Mouse (Mus musculus): ENCODE results near the gene Pitpnm2.

The Pitpnm2 gene

DNA sequence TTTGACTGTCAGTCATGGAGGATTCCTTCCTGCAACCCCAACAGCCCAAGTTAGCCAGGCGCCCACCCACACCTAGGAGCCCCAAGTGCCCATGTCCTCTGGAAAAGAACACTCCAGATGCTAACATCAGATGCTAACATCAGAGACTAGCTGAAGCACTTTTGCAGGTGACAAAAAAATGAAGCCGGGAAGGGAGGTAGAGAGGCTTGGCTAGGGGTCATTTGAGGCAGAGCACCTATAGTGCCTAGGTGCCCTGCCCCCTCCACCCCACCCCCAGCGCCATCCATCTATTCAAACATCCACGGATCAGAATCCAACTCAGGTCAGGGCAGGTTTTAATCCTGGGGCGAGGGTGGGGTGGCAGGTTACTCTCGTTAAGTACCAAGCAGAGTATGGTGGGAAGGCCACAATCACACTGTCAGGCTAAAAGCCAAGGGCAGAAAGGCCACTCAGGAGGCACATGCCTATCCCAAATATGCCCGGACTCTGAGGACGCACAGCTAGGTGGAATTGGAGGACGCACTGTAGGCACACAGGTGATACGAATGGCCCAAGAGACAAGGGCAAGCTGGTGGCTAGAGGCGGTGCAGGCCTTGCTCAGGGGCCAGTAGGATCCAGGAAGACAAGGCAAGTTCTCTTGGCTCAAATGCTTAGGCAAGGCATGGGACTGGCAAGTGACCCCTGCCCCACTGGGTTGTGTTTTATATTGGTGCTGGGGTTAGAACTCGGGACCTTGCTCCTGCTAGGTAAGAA lies 155.5 kb downstream of the Pitpnm2 start:
- DNase-seq (ENCODE audit: low spot score in 2 of 2): no peak

DNA sequence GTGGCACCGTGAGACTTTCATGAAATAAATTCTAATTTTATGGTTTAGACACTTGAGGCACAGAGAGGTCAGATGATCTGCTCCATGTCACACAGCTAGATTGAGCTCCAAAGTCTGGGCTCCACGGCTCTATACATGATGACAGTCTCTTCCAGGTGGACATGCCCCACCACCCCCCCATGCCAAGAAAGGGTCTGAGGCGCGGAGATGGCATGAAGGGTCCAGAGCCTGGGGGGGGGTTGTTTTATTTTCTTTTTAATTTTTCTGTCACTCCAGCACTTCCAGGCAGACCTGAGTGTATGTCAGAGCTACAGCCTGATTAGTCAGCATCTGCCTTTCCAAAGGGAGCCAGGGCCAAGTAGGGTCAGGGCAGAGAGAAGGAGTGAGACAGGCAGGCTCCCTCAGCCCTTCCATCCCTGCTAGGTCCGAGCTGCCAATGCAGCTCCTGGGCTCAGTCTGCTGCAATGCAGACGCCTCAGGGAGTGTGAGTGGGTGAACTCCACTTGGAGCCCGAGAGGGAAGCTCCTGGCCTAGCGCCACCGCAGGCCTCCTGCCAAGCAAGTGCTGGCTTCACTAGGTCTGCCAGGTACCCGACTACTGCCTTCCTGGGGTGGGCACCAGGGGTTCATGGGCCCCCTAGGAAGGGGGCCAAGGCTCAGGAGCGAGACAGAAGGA lies 156.3 kb downstream of the Pitpnm2 start:
- DNase-seq (ENCODE audit: low spot score in 2 of 2): peak in 1 of 2 experiments; percentile 57

DNA sequence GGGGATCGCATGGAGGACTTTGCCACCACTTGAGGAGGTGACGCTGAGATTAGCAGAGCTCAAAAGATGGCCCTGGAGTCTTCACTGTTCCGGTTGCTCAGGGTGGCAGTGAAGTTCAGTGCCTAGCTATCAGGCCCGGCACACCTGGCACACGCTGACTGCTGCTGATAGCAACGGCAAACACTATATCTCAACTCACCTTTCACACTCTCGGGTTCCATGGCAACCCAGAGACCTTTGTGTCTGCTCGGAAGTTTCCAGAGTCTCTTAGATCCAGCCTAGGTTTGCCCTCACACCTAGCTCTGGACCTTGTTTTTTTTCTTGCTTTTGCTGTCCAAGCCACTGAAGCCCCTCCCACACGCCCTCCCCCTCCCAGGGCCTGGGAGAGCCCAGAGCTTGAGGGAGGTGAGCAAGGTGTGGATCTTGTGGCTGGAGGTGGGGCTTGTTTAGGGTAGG lies 157.6 kb downstream of the Pitpnm2 start:
- no peak for DNase-seq (ENCODE audit: low spot score in 2 of 2)

DNA sequence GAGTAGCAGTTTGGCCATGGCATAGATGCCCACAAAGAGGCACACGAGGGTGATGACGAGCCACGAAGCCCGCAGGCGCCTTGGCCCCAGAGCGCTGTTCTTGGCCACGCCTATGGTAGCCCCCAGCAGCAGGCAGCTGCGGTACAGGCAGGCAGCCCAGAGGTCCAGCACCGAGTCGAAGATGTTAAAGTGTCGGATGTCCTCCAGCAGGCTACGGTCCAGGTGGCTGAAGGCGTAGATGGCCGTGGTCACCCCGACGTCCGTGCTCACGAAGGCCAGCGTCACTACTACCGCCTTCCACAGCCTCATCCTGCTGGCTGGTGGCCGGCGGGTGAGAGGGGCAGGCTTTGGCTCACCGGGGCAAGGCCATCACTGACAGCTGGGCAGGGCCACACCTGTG lies 159.7 kb downstream of the Pitpnm2 start:
- no peak for DNase-seq (ENCODE audit: low spot score in 2 of 2)

DNA sequence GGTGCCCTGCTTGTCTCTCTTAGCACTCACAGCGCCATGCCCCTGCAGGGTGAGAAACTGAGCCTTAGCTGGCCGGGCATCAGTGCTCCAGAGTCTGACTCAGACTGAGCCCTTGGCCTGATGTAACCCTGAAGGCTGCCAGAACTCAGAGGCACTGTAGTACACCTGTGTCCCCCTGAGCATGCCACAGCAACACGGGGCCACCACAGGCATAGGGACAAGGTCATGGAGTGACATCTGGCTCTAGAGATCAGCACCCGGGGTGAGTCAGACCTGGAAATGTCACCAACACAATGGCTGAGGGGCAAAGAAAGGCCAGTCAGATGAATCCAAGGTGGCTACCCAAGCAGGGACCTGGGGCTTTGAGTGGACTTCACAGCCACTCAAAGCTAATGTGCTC lies 162.7 kb downstream of the Pitpnm2 start:
- no peak for DNase-seq (ENCODE audit: low spot score in 2 of 2)

DNA sequence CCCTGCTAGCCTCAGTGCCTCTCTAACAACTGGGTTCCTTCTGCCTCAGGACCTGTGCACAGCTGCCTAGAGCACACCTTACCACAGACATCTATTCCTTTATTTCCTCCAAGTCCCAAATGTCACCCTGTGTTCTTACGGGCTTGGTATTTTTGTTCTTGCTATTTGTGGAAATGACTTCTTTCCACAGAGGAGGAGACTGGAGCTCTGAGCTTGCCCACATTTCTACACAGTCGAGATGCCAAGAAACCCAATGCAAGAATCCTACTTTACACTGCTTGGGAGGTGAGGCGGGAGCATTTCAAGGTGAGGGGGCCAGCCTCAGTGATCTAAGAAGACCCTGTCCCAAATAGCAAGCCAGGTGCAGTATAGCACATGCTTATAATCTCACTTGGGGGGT lies 164.0 kb downstream of the Pitpnm2 start:
- DNase-seq (ENCODE audit: low spot score in 2 of 2): no peak

DNA sequence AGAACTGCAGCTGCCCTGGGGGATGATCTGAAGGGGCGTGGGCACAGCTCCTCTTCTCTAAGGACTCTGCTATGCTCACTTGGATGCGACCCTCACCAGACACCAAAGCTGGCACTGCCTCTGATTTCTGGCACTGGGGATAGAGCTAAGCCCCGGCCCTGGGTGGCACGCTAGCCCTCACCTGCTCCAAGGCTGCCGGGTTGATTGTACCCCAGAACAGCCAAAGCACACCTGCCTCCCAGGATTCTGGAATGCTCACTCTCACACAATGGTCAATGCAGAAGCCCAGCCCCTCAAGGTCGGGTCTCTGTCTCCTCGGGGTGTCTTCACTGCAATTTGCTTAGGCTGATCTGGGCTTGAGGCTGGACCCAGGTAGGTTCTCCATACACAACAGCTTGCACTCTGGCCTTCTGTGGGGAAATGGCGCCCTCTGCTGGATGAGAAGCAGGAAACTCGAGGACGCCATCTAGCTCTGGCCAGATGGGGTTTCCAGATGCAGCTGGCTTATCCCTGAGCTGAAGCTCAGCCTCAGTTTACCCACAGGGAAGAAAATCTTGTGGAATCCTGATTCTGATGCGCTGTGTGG lies 164.9 kb downstream of the Pitpnm2 start:
- peak; percentile 79 to 86 for DNase-seq (ENCODE audit: low spot score in 2 of 2)

DNA sequence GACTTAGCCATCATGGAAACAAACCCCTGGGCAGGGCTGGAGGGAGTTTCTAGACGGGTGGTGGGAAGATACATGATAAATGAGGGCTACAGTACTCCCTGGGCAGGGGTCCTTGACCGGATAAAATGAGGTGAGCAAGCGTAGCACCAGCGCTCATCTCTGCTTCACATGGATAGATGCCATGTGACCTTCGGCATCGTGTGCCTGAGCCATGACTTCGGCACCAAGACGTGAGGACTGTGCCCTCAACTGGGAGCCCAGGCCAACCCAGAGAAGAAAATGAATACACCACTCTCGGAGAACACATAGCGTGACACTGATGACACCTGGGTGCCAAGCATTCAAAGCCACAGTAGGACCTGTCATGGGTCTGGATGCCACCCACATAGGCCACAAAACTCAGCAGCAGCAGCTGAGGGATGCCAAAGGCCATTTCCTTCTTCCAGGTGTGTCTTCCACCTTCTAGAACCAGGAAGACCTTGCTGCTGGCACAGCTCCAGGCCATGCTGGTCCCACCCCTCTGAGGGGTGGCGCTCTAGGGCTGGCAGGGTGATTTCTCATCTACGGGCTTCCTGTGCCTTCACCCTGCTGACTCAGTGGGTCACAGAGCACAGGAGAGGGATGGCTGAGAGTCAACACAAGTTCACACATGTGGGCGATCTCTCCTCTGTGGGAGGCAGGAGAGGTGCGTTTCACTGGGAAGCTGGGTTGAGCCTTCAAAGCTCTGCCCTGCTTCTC lies 165.5 kb downstream of the Pitpnm2 start:
- peak; percentile 69 to 86 for DNase-seq (ENCODE audit: low spot score in 2 of 2)

DNA sequence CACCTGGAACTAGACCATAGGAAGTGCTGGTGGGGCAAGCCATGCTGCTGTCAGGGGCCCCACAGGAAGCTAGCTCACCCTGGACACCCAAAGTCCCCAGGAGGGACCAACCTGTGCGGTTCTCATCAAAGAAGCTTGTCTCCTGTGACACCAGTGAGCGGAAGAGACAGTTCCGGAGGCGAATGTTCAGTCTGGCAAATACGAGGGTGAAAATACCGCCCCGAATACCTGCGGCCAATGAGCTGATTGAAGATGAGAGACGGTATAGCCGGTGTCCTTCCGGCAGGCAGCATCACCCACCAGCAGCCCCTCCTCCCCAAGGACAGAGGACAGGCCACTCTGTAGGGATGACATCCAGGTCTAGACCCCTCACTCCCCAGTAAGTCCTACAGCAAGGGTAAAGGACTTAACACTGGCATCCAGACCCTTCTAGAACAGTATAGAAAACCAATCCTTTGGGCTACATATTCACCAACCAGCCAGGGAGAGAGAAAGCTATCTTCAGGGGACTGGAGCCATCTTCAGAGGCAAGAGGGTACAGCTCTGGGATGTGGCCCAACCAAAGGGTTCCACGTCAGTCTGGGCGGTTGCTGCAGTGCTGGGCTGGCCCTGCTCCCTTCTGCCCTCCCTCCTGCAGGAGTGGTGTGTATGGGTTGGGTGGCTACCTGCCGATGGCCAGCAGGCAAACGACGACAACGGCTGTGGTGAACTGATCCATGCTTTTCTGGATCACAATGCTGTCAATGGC lies 166.4 kb downstream of the Pitpnm2 start:
- DNase-seq (ENCODE audit: low spot score in 2 of 2): no peak

DNA sequence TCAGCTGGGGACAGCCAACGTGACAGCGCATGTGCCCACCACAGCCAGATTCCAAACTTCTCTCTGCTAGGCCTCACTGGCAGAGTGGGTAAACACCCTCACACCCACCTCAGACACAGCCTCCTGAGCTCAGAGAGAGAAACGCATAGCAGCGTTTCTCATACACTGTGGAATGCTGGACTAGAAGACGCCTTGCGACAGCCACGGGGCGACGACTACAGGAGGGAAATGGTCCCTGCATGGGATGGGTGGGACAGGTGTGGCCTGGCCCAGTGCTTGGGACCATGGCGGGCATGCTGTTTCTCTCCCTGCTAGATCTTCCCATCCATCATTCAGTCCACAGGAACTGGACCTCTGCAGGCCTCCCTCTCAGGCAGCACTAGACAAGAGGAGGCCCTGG lies 167.1 kb downstream of the Pitpnm2 start:
- DNase-seq (ENCODE audit: low spot score in 2 of 2): no peak

DNA sequence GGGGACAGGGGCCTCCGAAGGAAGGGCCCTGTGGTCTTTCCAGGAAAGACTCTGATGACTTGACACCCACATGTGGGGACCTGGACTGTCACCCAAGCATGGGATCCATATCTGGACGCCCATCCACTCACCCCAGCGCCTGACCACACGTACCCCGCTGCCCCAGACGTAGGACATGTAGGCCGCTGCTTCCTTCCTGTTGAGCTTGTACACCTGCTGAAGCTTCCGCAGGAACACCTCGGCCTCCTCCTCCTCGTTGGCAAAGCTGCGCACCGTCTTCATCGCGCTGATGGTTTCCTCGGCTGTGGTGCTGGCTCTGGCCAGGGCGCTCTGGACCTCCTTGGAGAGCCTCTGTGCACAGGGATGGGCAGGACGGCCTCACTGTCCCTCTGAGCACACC lies 169.7 kb downstream of the Pitpnm2 start:
- no peak for DNase-seq (ENCODE audit: low spot score in 2 of 2)

DNA sequence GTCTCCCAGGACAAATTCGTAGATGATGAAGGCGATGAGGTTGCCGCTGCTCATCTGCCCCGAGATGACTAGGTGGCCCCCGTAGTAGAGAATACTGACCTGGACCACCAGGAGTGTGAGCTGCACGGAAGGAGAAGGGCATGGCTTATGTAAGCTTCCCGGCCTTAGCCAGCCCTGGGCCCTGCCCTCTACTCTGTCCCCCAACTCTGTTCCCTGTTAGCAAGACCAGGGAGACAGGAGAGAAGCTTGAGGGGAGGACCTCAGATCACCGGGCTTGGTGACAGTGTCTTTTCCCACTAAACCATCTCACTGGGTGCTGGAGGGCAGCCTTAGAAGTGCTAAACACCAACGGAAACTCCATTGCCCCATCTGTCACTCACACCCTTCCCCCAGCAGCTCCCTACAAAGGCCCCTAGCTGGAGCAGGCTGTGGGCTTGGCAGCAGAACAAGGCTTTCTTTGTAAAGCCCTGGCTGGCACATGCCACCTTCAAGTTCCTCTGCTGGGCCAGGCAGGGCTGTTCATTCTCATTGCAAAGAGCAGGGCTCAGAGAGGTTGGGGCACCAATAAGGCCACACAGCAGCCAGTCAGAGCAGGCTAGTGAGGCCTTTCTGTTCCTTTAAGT lies 170.7 kb downstream of the Pitpnm2 start:
- no peak for DNase-seq (ENCODE audit: low spot score in 2 of 2)

DNA sequence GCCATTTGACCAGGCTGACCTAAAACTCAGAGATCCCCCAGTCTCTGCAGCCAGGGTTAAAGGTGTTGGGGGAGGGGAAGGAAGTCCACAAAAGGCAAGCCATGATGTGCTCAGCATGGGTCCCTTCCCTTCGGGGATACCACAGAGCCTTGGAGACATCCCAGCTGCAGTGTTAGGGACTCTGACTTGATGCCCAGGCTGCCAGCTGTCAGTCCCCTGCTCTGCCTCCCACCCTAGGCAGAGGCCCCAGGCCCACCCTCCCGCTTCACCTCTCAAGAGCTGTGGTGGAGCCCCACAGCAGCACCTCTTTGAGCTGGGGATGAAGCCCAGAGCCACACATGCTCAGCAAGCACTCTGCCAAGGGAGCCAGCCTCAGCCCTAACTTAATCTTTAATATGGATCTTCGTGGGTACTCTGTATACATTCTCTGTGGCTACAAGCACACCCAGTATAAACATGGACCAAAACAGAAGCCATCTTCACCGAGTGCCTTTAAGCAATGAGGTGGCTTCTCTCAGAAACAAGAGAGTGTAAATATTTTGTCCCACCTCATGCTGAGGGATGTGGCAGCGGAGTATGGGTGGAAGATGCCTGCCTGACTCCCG lies 171.6 kb downstream of the Pitpnm2 start:
- DNase-seq (ENCODE audit: low spot score in 2 of 2): no peak

DNA sequence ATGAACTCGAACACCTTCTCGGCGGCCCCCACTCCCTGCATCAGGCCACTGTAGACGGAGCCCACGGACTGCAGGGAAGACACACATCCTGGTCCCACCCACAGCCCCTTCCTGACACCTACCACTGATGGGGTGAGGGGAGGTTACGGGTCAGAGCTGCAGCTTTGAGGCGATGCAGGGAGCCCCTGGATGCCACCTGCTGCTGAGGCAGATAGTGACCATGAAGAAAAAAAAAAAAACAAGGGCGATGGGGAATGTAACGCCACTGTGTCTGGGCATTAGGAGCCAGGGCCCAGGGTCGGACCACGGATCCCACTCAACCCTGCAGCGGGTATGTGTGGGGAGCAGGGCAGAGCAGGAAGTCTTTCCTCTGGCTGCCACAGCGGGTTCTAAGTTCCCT lies 172.3 kb downstream of the Pitpnm2 start:
- no peak for DNase-seq (ENCODE audit: low spot score in 2 of 2)

DNA sequence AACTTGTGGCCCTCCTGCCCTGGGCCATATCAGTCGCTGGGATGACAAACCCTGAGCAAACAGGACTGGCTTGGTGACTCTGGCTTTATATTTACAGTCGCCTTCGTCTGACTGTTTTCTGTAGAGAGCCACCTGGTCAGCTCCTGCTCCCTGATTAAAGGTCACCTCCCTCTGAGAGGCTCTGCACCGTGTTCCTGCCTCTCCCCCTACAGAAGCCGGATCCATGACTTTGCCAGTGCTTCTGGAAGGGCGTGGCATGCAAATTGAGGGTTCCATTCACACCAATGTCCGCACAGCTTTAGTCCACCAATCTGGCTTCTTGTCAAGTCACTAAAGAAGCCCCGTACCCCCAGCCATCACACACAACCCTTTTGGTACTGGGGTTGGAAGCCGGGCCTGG lies 173.0 kb downstream of the Pitpnm2 start:
- no peak for DNase-seq (ENCODE audit: low spot score in 2 of 2)

DNA sequence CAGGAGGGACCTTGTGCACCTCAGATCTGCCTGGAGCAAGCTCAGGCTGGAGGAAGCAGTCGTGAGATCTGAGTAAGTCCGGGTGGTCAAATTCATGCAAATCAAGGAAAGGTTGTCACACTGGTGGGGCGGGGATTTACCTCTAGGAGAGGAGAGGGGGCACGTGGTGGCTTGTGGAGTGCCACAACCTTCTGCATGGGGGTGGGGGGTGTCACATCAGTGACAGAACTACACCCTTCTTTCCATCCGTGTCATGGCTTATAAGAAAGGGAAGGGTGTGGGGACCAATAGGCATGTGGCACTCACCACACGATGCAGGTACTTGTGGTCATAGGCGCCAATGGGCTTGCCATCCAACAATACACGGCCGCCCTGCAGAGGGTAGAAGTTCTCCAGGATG lies 173.8 kb downstream of the Pitpnm2 start:
- no peak for DNase-seq (ENCODE audit: low spot score in 2 of 2)

DNA sequence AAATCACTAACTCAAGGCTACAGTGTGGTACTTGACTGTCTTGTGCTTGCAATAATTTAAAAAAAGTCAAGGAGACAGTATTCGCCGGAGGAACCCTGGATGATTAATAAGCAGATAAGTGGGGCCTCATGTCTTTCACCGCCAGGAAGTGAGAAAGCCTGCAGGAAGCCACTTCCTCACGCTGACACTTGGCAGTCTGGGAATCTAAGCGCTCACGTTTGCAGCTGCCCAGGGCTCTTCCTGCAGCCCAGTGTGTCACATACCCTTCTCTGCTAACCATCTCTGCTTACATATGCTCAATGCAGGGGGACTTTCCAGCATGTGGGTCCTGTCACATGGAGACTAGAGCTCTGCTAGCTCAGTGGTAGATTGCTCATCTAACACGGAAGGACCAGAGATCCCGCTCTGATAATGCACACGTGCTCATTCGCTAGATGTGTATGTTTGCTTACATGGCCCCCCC lies 174.7 kb downstream of the Pitpnm2 start:
- no peak for DNase-seq (ENCODE audit: low spot score in 2 of 2)

DNA sequence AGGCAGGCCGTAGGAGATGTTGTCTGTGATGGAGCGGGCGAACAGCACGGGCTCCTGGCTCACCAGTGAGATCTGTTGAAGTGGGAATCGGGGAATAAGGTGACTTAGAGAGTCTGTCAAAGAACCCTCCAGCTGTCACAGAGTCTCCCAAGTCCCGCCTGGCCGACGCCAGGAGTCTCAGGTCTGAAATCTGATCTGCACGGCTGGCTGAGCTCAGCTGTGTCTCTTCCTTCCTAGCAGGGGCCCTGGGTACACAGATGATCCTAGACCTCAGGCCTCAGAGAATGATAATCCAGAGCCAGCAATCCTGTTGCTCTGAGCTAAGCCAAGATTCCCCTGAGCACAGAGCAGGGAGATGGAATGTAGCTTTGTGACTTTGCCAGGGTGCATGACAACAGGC lies 175.9 kb downstream of the Pitpnm2 start:
- DNase-seq (ENCODE audit: low spot score in 2 of 2): no peak

DNA sequence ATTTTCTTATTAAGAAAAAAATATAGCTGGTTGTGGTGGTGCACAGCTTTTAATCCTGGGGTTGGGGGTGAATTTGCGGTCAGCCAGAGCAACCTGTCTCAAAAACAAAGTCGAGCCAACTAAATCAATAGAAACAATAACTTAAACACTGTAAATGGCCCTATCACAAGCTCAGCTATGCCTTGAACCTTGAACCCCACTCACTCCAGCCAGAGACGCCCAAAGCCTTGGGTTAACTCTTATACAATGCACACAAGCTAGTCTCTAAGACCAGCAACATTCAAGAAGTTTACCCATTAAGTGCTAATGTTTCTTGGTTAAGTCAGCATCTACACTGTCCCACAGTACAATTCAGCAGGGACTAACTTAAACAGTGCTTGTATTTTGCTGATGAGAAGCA lies 179.9 kb downstream of the Pitpnm2 start:
- no peak for DNase-seq (ENCODE audit: low spot score in 2 of 2)
